Mouse (Mus musculus): ENCODE measurements at regions not wholly inside any gene's neighbourhood (a gene's known extent, or its start where the extent isn't known, plus 50 kb on each side); places are given as distances from the start of the nearest gene placed in this dataset.

DNA sequence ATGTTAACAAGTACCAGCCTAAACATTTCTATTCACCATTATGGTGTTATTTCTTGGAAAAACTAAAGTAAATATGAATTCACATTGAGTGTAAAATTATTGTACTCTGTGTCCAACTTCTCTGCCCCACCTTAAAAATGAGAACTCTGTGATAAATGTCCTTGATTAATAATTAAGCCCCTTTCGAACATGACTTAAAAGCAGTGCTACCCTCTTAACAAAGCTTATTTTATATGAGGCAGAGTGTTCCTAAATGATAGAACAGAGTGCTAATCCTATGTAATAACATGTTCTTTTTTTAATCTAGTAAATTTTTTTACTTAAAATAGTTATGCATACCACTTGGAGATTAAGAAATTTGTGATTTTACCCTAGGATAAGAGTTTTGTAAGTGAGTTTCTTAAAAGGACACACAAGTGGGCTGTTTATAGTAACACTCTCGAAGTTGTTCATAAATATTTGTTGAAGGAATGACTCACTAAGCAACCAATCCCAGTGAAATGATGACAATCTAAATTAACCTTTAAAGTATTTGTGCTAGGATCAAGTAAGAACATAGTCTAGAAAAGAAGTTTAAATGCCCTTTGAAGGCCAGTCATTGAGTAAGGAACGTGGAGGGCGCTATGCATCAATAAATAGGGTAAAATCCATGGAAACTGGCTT, 148.6 kb downstream of the Gnai1 start:
- no peaks in the 10 kb centered on the region for H3K36me3 ChIP-seq (ENCODE audit: control insufficient read depth, insufficient read depth, low read length, poor library complexity, severe bottlenecking)
- H3K4me3 ChIP-seq (ENCODE audit: insufficient read depth in 1 of 2, low read depth in 1 of 2, low read length in 2 of 2, poor library complexity in 1 of 2, severe bottlenecking in 1 of 2) = no peak overlapping the region
- no peak overlapping the region for H3K27ac ChIP-seq (ENCODE audit: insufficient read depth, low read depth, low read length, poor library complexity, severe bottlenecking)
- no peak for DNase-seq (ENCODE audit: low read depth, low spot score)
- no peaks in the 10 kb centered on the region for H3K9me3 ChIP-seq (ENCODE audit: control insufficient read depth, insufficient read depth, low read depth, low read length)
- no peak for TF ChIP-seq MAFK (IDR thresholded peaks at IDR 0.05; ENCODE audit: insufficient read depth, low read depth, low read length)
- TF ChIP-seq HCFC1 (IDR thresholded peaks at IDR 0.05; ENCODE audit: borderline replicate concordance, insufficient read depth, low read length) = no peak
- TF ChIP-seq CHD2 (IDR thresholded peaks at IDR 0.05; ENCODE audit: low read depth, low read length) = no peak
- no peak for TF ChIP-seq ZC3H11A (IDR thresholded peaks at IDR 0.05; ENCODE audit: borderline replicate concordance, low read depth, low read length)
- no peak for TF ChIP-seq ZNF384 (IDR thresholded peaks at IDR 0.05; ENCODE audit: low read depth, low read length)
- in situ Hi-C loops (cut with MboI; ENCODE audit: low sequenced_read_pairs in 2 of 2, unreplicated experiment in 2 of 2) = no loop called here
- H3K9ac ChIP-seq (ENCODE audit: insufficient read depth, low read depth, low read length, poor library complexity, severe bottlenecking) = no peak overlapping the region
- H3K4me1 ChIP-seq (ENCODE audit: control insufficient read depth in 2 of 2, insufficient read depth in 2 of 2, low read length in 2 of 2, poor library complexity in 1 of 2) = no peaks in the 10 kb centered on the region
